Mouse (Mus musculus): ENCODE measurements around the gene Itga10. TPM values are rescaled to one million over a fixed set of nuclear protein-coding genes. Genes with fewer than 3 reads are reported as not detected.
A peak's percentile ranks its signal among the peaks of the same experiment; 100 is the strongest.

Itga10 gene
- polyA plus RNA-seq, 1 experiment from 2014 or later: 1.3 TPM

DNA sequence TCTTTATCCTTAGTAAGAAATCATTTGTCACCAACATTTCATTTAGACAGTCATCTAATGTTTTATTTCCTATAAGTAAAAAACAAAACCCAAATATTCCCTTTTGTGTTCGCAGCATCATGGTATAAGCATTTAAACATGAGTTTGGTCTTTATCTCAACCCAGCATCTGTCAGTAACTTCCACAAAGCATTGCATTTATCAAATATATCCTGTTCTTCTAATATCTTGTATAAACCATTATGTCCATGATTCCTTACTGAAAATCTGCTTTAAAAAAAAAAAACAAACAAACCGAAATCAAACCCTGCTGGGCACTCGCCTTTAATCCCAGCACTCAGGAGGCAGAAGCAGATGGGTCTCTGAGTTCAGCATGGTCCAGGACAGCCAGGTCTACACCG lies 38.8 kb upstream of the Itga10 start:
- H3K27ac ChIP-seq (replicated peaks in 1 of 2; ENCODE audit: control insufficient read depth in 1 of 2, insufficient read depth in 1 of 2, low read depth in 2 of 2, low read length in 2 of 2): no peak overlapping the region
- H3K27me3 ChIP-seq (ENCODE audit: control insufficient read depth, insufficient read depth, low read length): no peaks in the 10 kb centered on the region
- H3K4me1 ChIP-seq (ENCODE audit: control insufficient read depth in 2 of 2, insufficient read depth in 2 of 2, low read length in 2 of 2): peaks cover 5 to 35% of the 10 kb centered on the region in 2 experiments
- no peak overlapping the region for H3K9ac ChIP-seq (ENCODE audit: low read length)
- ATAC-seq (ENCODE audit: insufficient number of reproducible peaks, insufficient read depth, low FRiP score, low read depth): no peak
- no peak overlapping the region for H3K4me2 ChIP-seq (ENCODE audit: low read length)
- 91% methylated on average over 4 of the region's 4 CpGs for WGBS
- H3K4me3 ChIP-seq (ENCODE audit: control insufficient read depth in 1 of 2, insufficient read depth in 1 of 2, low read depth in 1 of 2, low read length in 2 of 2): no peak overlapping the region
- no peaks in the 10 kb centered on the region for H3K9me3 ChIP-seq (ENCODE audit: control insufficient read depth, low read length)
- H3K36me3 ChIP-seq (ENCODE audit: control insufficient read depth, insufficient read depth, low read length): peaks cover 25% of the 10 kb centered on the region

DNA sequence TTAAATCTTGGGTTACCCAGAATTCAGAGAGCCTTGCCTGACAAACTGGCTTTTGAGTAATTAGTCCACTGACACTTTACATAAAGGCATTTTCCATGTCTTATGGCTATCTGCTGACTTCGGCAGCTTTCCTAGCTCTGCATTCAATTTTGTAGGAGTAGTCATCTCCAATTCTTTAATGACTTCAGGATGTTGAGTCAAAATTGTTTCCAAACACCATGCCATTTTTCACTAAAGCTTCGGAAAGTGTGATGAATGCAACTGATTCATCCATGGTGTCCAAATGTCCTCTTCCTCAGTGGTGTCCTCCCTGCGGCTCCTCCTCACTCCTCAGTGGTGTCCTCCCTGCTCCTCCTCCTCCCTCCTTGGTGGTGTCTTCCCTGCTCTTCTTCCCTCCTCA lies 27.4 kb upstream of the Itga10 start:
- Histone ChIP-seq H3K27ac (replicated peaks in 1 of 2; ENCODE audit: control insufficient read depth in 1 of 2, insufficient read depth in 1 of 2, low read depth in 2 of 2, low read length in 2 of 2) (no peak overlapping the region), H3K4me3 (ENCODE audit: control insufficient read depth in 1 of 2, insufficient read depth in 1 of 2, low read depth in 1 of 2, low read length in 2 of 2) (no peak overlapping the region), H3K9me3 (ENCODE audit: control insufficient read depth, low read length) (no peaks in the 10 kb centered on the region), H3K36me3 (ENCODE audit: control insufficient read depth, insufficient read depth, low read length) (peaks cover 80% of the 10 kb centered on the region), H3K27me3 (ENCODE audit: control insufficient read depth, insufficient read depth, low read length) (no peaks in the 10 kb centered on the region), H3K9ac (ENCODE audit: low read length) (no peak overlapping the region), H3K4me2 (ENCODE audit: low read length) (no peak overlapping the region), H3K4me1 (ENCODE audit: control insufficient read depth in 2 of 2, insufficient read depth in 2 of 2, low read length in 2 of 2) (no peaks in the 10 kb centered on the region)
- 90% methylated on average over 3 of the region's 3 CpGs for WGBS
- ATAC-seq (ENCODE audit: insufficient number of reproducible peaks, insufficient read depth, low FRiP score, low read depth): no peak

DNA sequence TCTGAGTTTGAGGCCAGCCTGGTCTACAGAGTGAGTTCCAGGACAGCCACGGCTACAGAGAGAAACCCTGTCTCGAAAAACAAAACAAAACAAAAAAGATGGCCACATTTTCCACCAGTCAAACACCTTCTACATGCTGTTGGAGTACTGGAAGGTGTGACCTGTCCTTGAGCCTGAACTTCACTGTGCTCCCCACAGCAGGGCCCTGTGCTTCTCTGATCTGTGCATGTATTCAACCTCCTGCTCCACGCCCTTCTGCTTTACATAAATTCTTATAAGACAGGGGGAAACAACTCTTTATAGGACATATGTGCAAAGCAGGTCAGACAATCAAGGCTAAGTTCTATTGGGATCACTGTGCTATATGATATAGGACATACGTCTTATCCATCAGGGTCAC lies 22.2 kb upstream of the Itga10 start:
- Histone ChIP-seq H3K27me3 (ENCODE audit: control insufficient read depth, insufficient read depth, low read length) (no peaks in the 10 kb centered on the region), H3K27ac (replicated peaks in 1 of 2; ENCODE audit: control insufficient read depth in 1 of 2, insufficient read depth in 1 of 2, low read depth in 2 of 2, low read length in 2 of 2) (no peak overlapping the region), H3K4me3 (ENCODE audit: control insufficient read depth in 1 of 2, insufficient read depth in 1 of 2, low read depth in 1 of 2, low read length in 2 of 2) (no peak overlapping the region), H3K9ac (ENCODE audit: low read length) (no peak overlapping the region), H3K4me2 (ENCODE audit: low read length) (no peak overlapping the region), H3K4me1 (ENCODE audit: control insufficient read depth in 2 of 2, insufficient read depth in 2 of 2, low read length in 2 of 2) (no peaks in the 10 kb centered on the region), H3K9me3 (ENCODE audit: control insufficient read depth, low read length) (no peaks in the 10 kb centered on the region), H3K36me3 (ENCODE audit: control insufficient read depth, insufficient read depth, low read length) (peaks cover 74% of the 10 kb centered on the region)
- 86% methylated on average over 4 of the region's 4 CpGs for WGBS
- ATAC-seq (ENCODE audit: insufficient number of reproducible peaks, insufficient read depth, low FRiP score, low read depth): no peak

DNA sequence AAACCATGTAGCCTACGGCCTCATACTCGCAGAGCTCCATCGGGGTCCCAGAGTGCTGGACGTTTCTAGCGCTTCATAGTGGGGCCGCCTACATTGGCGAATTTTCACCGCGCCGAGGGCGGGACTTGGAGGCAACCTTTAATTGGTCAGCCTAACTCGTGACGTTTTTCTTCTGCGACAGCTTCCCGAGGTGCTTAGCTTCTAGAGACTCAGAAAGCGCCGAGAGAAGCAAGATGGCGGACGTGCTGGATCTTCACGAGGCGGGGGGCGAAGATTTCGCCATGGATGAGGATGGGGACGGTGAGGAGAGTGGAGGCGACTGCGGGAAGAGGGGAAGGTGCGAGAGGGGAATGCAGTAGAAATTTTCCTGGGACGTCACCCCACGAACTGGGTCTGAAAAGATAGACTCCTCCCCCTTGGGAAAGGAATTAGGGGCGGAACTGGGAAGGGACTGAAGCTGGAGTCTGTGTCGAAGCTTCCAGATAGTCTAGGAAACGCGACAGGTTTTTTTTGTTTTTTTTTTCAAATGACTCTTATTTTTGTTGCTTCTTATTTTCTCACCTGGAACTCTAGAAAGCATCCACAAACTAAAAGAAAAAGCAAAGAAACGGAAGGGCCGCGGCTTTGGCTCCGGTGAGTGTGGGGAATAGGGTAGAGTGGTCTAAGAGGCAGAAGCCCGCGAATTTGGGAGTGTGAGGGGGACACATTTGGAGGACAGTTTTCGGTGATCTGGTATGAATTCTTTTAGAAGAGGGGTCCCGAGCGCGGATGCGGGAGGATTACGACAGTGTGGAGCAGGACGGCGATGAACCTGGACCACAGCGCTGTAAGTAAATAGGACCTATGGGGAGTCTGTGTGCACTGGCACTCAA lies 15.4 kb upstream of the Itga10 start, which contains the start of gene Rbm8a:
Gene Rbm8a (plus strand): TSS at position 205 of the 872 bp plus-strand sequence.
- Histone ChIP-seq H3K36me3 (ENCODE audit: control insufficient read depth, insufficient read depth, low read length) (peaks cover 48% of the 10 kb centered on the region), H3K4me2 (ENCODE audit: low read length) (peak within 1 kb of the TSS; percentile 88), H3K9me3 (ENCODE audit: control insufficient read depth, low read length) (no peaks in the 10 kb centered on the region), H3K27me3 (ENCODE audit: control insufficient read depth, insufficient read depth, low read length) (no peaks in the 10 kb centered on the region), H3K4me3 (ENCODE audit: control insufficient read depth in 1 of 2, insufficient read depth in 1 of 2, low read depth in 1 of 2, low read length in 2 of 2) (peak within 1 kb of the TSS; percentile 65 to 98), H3K27ac (replicated peaks in 1 of 2; ENCODE audit: control insufficient read depth in 1 of 2, insufficient read depth in 1 of 2, low read depth in 2 of 2, low read length in 2 of 2) (peak within 1 kb of the TSS; percentile 78 to 85; a peak in 3 of 4 replicates), H3K4me1 (ENCODE audit: control insufficient read depth in 2 of 2, insufficient read depth in 2 of 2, low read length in 2 of 2) (peaks cover 2 to 18% of the 10 kb centered on the region in 2 experiments; a peak in 3 of 4 replicates), H3K9ac (ENCODE audit: low read length) (peak within 1 kb of the TSS; percentile 83)
- ATAC-seq (ENCODE audit: insufficient number of reproducible peaks, insufficient read depth, low FRiP score, low read depth): peak; percentile 90
- WGBS: 1% methylated on average over 48 of the region's 48 CpGs

DNA sequence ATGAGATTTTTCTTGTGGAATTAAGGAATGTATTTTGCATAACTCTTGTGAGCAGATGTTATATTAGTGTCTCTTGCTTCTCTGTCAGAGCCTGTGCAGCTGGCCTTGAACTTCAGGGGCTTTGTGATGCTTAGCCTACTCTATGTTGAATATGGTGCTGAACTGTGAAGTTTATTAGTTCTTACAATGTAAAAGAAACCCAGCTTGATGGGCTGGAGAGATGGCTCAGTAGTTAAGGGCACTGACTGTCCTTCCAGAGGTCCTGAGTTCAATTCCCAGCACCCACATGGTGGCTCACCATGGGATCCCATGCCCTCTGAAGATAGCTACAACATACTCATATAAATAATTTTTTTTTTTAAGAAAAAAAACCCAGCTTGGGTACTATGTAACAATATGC lies 13.3 kb upstream of the Itga10 start:
- Histone ChIP-seq H3K27ac (replicated peaks in 1 of 2; ENCODE audit: control insufficient read depth in 1 of 2, insufficient read depth in 1 of 2, low read depth in 2 of 2, low read length in 2 of 2) (no peak overlapping the region), H3K4me1 (ENCODE audit: control insufficient read depth in 2 of 2, insufficient read depth in 2 of 2, low read length in 2 of 2) (peaks cover 5 to 28% of the 10 kb centered on the region in 2 experiments), H3K27me3 (ENCODE audit: control insufficient read depth, insufficient read depth, low read length) (no peaks in the 10 kb centered on the region), H3K9ac (ENCODE audit: low read length) (no peak overlapping the region), H3K4me2 (ENCODE audit: low read length) (no peak overlapping the region), H3K9me3 (ENCODE audit: control insufficient read depth, low read length) (no peaks in the 10 kb centered on the region), H3K36me3 (ENCODE audit: control insufficient read depth, insufficient read depth, low read length) (peaks cover 34% of the 10 kb centered on the region), H3K4me3 (ENCODE audit: control insufficient read depth in 1 of 2, insufficient read depth in 1 of 2, low read depth in 1 of 2, low read length in 2 of 2) (no peak overlapping the region)
- no peak for ATAC-seq (ENCODE audit: insufficient number of reproducible peaks, insufficient read depth, low FRiP score, low read depth)

DNA sequence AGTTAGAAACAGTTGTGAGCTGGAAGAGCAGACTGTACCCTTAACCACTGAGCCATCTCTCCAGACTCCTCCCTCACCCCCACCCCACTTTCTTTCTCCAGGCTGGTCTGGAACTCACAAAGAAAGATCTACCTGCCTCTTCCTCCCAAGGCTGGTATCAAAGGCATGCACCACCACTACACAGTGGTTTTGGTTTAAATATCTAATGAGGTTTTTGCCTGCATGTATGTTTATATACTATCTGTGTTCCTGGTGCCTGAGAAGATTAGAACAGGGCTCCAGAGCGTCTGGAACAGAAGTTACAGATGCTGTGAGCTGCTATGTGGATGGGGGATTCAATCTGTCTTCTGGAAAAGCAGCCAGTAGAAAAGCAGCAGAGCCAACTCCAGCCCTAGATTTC lies 11.4 kb upstream of the Itga10 start:
- H3K9me3 ChIP-seq (ENCODE audit: control insufficient read depth, low read length): no peaks in the 10 kb centered on the region
- no peaks in the 10 kb centered on the region for H3K27me3 ChIP-seq (ENCODE audit: control insufficient read depth, insufficient read depth, low read length)
- no peak for ATAC-seq (ENCODE audit: insufficient number of reproducible peaks, insufficient read depth, low FRiP score, low read depth)
- no peak overlapping the region for H3K27ac ChIP-seq (replicated peaks in 1 of 2; ENCODE audit: control insufficient read depth in 1 of 2, insufficient read depth in 1 of 2, low read depth in 2 of 2, low read length in 2 of 2)
- WGBS: 39% methylated on average over 1 of the region's 1 CpGs
- H3K4me1 ChIP-seq (ENCODE audit: control insufficient read depth in 2 of 2, insufficient read depth in 2 of 2, low read length in 2 of 2): peaks cover 4 to 27% of the 10 kb centered on the region in 2 experiments
- H3K9ac ChIP-seq (ENCODE audit: low read length): no peak overlapping the region
- H3K4me3 ChIP-seq (ENCODE audit: control insufficient read depth in 1 of 2, insufficient read depth in 1 of 2, low read depth in 1 of 2, low read length in 2 of 2): no peak overlapping the region
- peaks cover 54% of the 10 kb centered on the region for H3K36me3 ChIP-seq (ENCODE audit: control insufficient read depth, insufficient read depth, low read length)
- no peak overlapping the region for H3K4me2 ChIP-seq (ENCODE audit: low read length)

DNA sequence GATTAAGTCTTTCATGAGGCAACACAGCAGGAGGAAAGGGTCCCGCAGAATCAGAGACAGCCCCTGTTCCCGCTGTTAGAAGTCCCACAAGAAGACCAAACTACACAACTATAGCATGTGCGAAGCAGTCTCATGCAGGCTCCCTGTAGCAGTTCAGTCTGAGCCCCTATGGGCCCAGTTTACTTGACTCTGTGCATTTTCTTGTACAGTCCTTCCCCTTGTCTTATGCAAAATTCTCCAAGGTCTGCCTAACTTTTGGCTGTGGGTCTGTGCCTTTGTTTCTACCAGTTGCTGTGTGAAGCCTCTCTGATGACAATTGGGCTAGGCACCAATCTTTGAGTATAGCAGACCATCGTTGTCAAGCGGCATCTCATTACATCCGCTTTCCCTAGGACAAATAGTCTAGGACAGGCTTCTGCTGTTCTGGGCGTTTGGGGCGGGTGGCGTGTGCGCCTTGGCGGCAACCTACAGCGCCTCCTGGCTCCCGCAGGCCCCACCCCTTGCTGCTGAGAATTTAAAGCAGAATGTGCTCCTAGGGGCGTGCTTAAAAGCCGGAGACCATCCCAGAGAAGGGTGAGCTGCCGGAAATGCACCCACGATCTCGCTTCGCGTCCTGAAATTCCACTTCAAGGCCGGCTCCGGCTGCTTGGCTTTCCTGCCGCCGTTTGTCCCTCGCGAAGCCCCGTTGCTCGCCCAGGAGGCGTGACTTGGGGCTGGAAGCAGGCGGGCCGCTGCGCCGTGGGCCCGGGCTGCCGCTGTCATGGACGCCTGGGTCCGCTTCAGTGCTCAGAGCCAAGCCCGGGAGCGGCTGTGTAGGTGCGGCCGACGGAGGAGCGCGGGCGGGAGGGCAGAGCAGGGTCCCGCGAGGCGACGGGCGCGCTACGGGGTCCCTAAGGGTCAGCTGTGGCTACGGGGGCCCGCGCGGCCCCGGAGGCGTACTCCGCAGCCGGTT lies 10.2 kb upstream of the Itga10 start, which contains the start of the genes Pex11b and Gm42957:
Gene Pex11b (plus strand): TSS at position 449 of the 952 bp plus-strand sequence.
Gene Gm42957 (plus strand): TSS at position 547 of the 952 bp plus-strand sequence.
- H3K4me3 ChIP-seq (ENCODE audit: control insufficient read depth in 1 of 2, insufficient read depth in 1 of 2, low read depth in 1 of 2, low read length in 2 of 2): peak within 1 kb of the TSS; percentile 79 to 86
- peak within 1 kb of the TSS; percentile 89 for H3K4me2 ChIP-seq (ENCODE audit: low read length)
- H3K27me3 ChIP-seq (ENCODE audit: control insufficient read depth, insufficient read depth, low read length): no peaks in the 10 kb centered on the region
- H3K4me1 ChIP-seq (ENCODE audit: control insufficient read depth in 2 of 2, insufficient read depth in 2 of 2, low read length in 2 of 2): peaks cover 3 to 24% of the 10 kb centered on the region in 2 experiments
- no peaks in the 10 kb centered on the region for H3K9me3 ChIP-seq (ENCODE audit: control insufficient read depth, low read length)
- ATAC-seq (ENCODE audit: insufficient number of reproducible peaks, insufficient read depth, low FRiP score, low read depth): peak; percentile 83
- H3K27ac ChIP-seq (replicated peaks in 1 of 2; ENCODE audit: control insufficient read depth in 1 of 2, insufficient read depth in 1 of 2, low read depth in 2 of 2, low read length in 2 of 2): peak within 1 kb of the TSS; percentile 82 to 89
- 2% methylated on average over 60 of the region's 60 CpGs for WGBS
- peaks cover 66% of the 10 kb centered on the region for H3K36me3 ChIP-seq (ENCODE audit: control insufficient read depth, insufficient read depth, low read length)
- H3K9ac ChIP-seq (ENCODE audit: low read length): peak within 1 kb of the TSS; percentile 95
